Mouse (Mus musculus) Patski (cell line): ENCODE measurements at regions not wholly inside any gene's neighbourhood (a gene's known extent, or its start where the extent isn't known, plus 50 kb on each side); places are given as distances from the start of the nearest gene placed in this dataset.
A peak's percentile ranks its signal among the peaks of the same experiment; 100 is the strongest.

ENCODE experiments used
- ATAC-seq: fragments of 100-300 bp; one replicate; pipeline ENCODE4 v1.8.0; 2021
- CTCF ChIA-PET: fragments of 350-600 bp; sonication (Branson Sonifier 250); formaldehyde crosslinking; loops from one replicate; lab custom pipeline; 2022; ENCODE audit warnings: inconsistent platforms; lab: Charles Lee
- POLR2A ChIA-PET: fragments of 350-600 bp; sonication (Branson Sonifier 250); formaldehyde crosslinking; loops from one replicate; lab custom pipeline; 2022; ENCODE audit warnings: antibody characterized with exemption, inconsistent platforms; lab: Charles Lee
- DNase-seq: peaks from one replicate; pipeline ENCODE4 v3.0.0-alpha.2; 2011; ENCODE audit warnings: low read depth, low spot score
- H3K27me3 ChIP-seq: fragments of 371-371 bp; one replicate; pipeline ENCODE4 v1.5.1; 2021
- CTCF ChIP-seq: fragments of 100-300 bp; IDR thresholded peaks from one replicate; pipeline ENCODE4 v1.5.1; 2021
- in situ Hi-C: fragments of 300-500 bp; cut with MboI; formaldehyde crosslinking; loops from 3 replicates; pipeline ENCODE4 v1.11.1; 2018; ENCODE audit warnings: low pct_unique_long_range_greater_than_20kb, mixed read lengths

DNA sequence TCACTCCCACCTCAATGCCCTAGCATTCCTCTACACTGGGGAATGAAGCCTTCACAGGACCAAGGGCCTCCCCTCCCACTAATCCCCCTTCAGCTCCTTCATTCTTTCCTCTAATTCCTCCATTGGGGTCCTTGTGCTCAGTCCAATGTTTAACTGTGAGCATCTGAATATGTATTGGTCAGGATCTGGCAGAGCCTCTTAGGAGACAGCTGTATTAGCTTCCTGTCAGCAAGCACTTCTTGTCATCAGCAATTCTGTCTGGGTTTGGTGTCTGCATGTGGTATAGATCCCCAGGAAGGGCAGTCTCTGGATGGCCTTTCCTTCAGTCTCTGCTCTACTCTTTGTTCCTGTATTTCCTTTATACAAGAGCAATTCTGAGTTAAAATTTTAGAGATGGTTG lies 426.8 kb upstream of the 2610001J05Rik start:
- in situ Hi-C loops = no loop called here
- DNase-seq (no peak), ATAC-seq (no peak)
- H3K27me3 ChIP-seq = no peaks in the 10 kb centered on the region
- ChIA-PET CTCF (no interaction called here), POLR2A (no interaction called here)
- no peak for TF ChIP-seq CTCF

DNA sequence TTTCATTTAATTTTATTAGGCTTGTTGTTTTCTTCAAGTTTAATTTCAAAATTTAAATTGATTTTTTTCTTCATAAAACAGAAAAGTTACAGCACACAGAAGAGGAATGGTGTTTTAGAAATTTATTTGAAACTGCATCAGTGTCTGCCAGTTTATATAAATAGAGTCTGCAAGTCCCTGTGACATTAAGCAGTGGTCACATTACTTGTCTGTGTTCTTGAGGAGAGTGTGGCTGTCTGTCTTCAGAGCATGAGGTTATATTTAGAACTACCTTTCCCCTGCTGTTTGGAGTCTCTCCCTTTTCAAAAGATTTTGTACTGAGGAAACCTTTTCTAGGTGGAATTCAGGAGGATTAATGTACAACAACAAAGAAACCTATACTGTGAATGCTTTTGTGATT lies 426.1 kb upstream of the 2610001J05Rik start:
- no peak for ATAC-seq
- POLR2A ChIA-PET = no interaction called here
- CTCF ChIA-PET = no interaction called here
- H3K27me3 ChIP-seq = no peaks in the 10 kb centered on the region
- no peak for TF ChIP-seq CTCF
- in situ Hi-C loops = no loop called here
- no peak for DNase-seq

GRCm38 (mm10) chr6:14290843-14291242 lies 419.5 kb upstream of the 2610001J05Rik start:
- ATAC-seq (no peak), DNase-seq (no peak)
- CTCF ChIA-PET = no interaction called here
- H3K27me3 ChIP-seq = no peaks in the 10 kb centered on the region
- POLR2A ChIA-PET = interaction anchor here (0.7 kb wide), 1 partner anchor 8 kb away, joined by 4 read pairs; no protein-coding TSS in a partner anchor
- in situ Hi-C loops = no loop called here
- no peak for TF ChIP-seq CTCF

- POLR2A ChIA-PET = no interaction called here
- CTCF ChIA-PET = no interaction called here
- no peaks in the 10 kb centered on the region for H3K27me3 ChIP-seq
- ATAC-seq (no peak), DNase-seq (no peak)
- no peak for TF ChIP-seq CTCF
- in situ Hi-C loops = no loop called here
These were observed 410.2 kb upstream of the 2610001J05Rik start for GRCm38 (mm10) chr6:14281476-14281875.

- in situ Hi-C loops = no loop called here
These were observed 390.6 kb upstream of the 2610001J05Rik start for GRCm38 (mm10) chr6:14261941-14262340.

GRCm38 (mm10) chr6:14240331-14240730 lies 369.0 kb upstream of the 2610001J05Rik start:
- TF ChIP-seq CTCF = no peak
- in situ Hi-C loops = no loop called here
- H3K27me3 ChIP-seq = no peaks in the 10 kb centered on the region
- CTCF ChIA-PET = no interaction called here
- POLR2A ChIA-PET = no interaction called here
- no peak for ATAC-seq
- no peak for DNase-seq

More at GRCm38 (mm10) chr6:14261941-14262340, 390.6 kb upstream of the 2610001J05Rik start:
- H3K27me3 ChIP-seq = no peaks in the 10 kb centered on the region
- ChIA-PET CTCF (no interaction called here), POLR2A (no interaction called here)
- no peak for TF ChIP-seq CTCF
- ATAC-seq = no peak
- DNase-seq = no peak

GRCm38 (mm10) chr6:14239151-14239550 lies 367.8 kb upstream of the 2610001J05Rik start:
- TF ChIP-seq CTCF = no peak
- POLR2A ChIA-PET = no interaction called here
- no peaks in the 10 kb centered on the region for H3K27me3 ChIP-seq
- CTCF ChIA-PET = interaction anchor here (1.0 kb wide), 1 partner anchor 11 kb away, joined by 3 read pairs; no protein-coding TSS in a partner anchor
- DNase-seq (no peak), ATAC-seq (no peak)
- in situ Hi-C loops = no loop called here

- TF ChIP-seq CTCF = no peak
- CTCF ChIA-PET = no interaction called here
- POLR2A ChIA-PET = no interaction called here
- no peak for DNase-seq
- no peak for ATAC-seq
- in situ Hi-C loops = no loop called here
- no peaks in the 10 kb centered on the region for H3K27me3 ChIP-seq
These were observed 359.5 kb upstream of the 2610001J05Rik start for GRCm38 (mm10) chr6:14230823-14231222.

DNA sequence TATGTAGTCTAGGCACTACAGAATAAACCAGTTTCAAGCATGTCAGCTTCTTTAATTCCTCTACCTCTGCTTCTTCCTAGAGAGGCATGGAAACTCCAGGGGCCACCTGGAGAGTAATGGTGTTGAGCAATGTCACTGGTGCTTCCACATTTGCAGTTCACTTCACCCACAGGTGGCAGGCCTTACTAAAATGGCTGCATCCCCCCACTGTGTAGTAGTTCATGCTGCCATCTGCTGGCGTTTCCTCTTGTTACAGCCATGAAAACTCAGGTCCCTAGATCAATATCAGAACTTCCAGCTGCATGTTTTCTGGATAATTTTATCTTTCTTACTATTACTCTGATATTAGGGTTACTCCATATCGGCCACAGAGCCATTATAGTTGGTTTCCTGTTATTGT lies 336.2 kb upstream of the 2610001J05Rik start:
- in situ Hi-C loops = loop anchor here (5.0 to 25.0 kb wide), 3 partner anchors 450 to 920 kb away; no protein-coding TSS in a partner anchor
- ChIA-PET POLR2A (no interaction called here), CTCF (interaction anchor here (0.9 to 1.3 kb wide), 2 partner anchors 14 to 447 kb away, joined by 3 to 4 read pairs; no protein-coding TSS in a partner anchor)
- peak; percentile 75 for TF ChIP-seq CTCF
- peak; percentile 62 for ATAC-seq
- H3K27me3 ChIP-seq = peaks cover 6% of the 10 kb centered on the region
- DNase-seq = no peak

- ATAC-seq = no peak
- in situ Hi-C loops = no loop called here
- TF ChIP-seq CTCF = no peak
- ChIA-PET POLR2A (no interaction called here), CTCF (no interaction called here)
- no peak for DNase-seq
- H3K27me3 ChIP-seq = no peaks in the 10 kb centered on the region
These were observed 325.8 kb upstream of the 2610001J05Rik start for GRCm38 (mm10) chr6:14197107-14197506.

DNA sequence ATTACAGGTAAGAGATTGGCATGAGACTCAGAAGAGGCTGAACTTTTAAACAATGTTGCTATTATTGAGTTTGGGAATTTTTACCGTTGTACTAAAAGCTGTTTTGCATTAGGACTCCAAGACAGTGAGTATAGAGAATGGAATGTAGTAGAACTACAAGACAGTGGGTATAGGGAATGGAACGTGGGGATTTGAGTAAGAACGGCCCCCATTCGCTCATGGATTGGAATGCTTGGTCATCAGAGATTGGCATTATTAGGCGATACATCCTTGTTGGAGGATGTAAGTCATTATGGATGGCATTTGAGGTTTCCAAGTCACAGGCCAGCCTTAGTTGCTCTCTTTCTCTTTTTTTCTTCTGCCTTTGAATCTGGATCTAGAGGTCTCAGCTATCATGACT lies 324.0 kb upstream of the 2610001J05Rik start:
- POLR2A ChIA-PET = no interaction called here
- ATAC-seq = no peak
- DNase-seq = no peak
- in situ Hi-C loops = no loop called here
- CTCF ChIA-PET = no interaction called here
- H3K27me3 ChIP-seq = no peaks in the 10 kb centered on the region
- TF ChIP-seq CTCF = no peak

DNA sequence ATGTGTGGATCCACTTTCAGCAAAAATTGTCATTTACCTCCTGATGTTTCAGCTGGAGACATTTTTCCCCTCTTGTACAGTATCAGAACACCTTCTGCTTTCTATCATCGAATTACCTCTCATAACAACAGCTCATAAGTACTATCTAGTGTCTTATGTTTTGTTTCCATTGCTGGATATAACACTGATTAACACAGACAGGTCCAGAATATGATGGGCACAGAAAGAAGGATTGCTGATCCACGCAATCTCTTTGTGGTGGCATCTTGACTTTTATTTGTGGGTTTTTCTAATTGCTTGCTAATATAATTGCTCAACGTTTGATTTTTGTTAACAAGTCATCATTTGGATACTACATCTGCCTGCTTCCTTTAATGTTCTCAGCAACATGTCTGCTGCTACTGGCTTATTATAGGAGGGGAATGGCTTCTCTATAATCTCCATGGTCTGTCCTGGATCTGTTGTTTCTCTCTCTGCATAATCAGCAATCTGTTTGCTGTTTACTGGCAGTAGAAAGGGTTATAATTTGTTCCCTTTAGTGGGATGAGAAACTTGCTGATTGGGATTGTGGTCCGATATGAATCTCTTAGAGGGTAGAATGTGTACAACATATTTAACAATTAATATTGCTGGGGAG lies 320.2 kb upstream of the 2610001J05Rik start:
- ChIA-PET CTCF (no interaction called here), POLR2A (no interaction called here)
- in situ Hi-C loops = no loop called here
- DNase-seq (no peak), ATAC-seq (no peak)
- no peaks in the 10 kb centered on the region for H3K27me3 ChIP-seq
- TF ChIP-seq CTCF = no peak
